Mouse (Mus musculus) mesoderm, embryonic 11.5 days (tissue): ENCODE results near the gene Atg3.
A peak's percentile ranks its signal among the peaks of the same experiment; 100 is the strongest.

Experiments used
- DNase-seq: peaks from one replicate; pipeline ENCODE4 v3.0.0-alpha.2; 2012; ENCODE audit warnings: low read depth, low spot score

The Atg3 gene

GRCm38 (mm10) chr16:45158522-45159388 is at the start of gene Atg3, which contains the start of gene Slc35a5:
Gene Atg3, plus strand, starts transcription at chr16:45158785.
Gene Slc35a5, minus strand, starts transcription at chr16:45158706.
- DNase-seq: peak; percentile 98

DNA sequence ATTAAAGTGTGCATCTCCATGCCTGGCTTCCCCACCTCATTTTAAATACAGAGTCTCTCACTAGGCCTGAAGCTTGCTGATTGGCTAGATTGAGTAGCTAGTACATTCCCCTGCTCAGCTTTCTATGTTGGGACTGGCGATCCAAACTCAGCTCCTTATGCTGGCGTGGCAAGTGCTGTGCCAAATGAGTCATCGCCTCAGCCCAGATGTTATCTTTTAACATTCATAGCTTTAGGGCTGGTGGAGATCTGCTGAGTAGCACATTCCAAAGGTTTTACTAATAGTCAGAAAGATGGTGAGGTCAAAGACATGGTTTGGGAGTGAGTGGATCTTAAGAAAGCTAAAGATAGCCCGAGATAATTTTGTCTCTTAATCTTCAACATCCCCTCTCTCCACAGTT is 48.1 kb upstream of the Atg3 start:
- peak; percentile 48 for DNase-seq

DNA sequence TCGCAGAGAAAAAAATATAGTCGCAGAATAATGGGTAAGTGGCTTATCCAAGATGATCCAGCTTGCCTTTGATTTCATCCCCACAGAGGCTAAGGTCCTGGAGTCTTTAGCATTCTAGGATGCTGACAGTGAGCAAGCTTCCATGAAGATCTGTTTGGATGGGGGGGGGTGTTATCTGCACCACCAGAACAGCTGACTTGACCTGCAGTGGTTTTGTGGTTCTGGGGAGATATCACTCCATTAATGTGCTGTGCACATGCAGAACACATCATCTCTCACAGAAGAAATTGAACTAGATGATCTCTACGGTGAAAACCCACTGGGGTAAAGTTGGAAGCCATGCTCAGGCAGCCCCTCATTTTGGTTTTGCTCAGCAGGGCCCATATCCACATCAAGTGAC is 41.4 kb upstream of the Atg3 start:
- DNase-seq: no peak

- no peak for DNase-seq
These were observed 39.8 kb upstream of the Atg3 start for GRCm38 (mm10) chr16:45118760-45119159.

DNA sequence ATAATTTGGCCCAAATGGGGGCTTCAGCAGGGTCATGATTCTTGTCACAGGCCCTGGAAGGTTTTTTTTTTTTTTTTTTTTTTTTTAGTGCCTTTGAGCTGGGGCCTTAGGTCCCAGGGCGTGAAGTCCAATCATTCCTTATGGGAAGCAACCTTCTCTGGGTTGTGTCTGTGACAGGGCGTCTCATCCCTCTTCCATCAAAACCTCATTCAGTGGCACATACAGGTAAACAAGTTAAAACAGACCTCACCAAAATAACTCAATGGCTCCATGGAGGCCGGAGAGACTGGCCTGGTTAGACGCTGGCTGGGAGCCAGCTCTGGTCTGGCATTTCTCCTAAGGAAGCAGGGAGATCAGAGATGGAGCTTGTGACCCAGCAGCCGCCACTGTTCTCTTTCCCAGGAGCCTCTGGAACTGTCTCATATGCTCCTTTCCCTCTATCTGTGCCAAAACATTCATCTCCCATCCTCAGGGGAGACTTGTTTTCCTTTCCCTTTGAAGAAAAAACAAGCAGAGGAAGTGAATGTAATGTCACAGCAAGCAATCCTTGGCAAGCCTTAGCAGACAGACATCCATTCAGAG is 37.6 kb upstream of the Atg3 start:
- no peak for DNase-seq

DNA sequence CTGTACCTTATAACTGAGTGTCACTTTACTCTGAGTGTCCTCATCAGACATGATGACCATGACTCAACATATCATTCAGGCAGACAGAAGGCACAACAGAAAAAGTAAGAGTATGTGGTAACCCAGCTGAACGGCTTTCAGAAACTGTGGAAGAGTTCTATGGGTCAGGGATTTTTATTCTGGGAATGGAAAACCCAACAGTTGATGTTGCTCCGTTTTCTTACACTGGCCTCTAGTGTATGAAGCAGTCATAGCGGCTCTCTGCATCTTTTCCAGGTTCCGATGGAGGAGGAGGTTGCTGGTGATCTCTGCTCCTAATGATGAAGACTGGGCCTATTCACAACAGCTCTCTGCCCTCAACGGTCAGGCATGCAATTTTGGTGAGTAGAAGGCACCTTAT is 36.0 kb upstream of the Atg3 start:
- DNase-seq: peak; percentile 12

- peak; percentile 17 for DNase-seq
These were observed 34.1 kb upstream of the Atg3 start for GRCm38 (mm10) chr16:45124230-45125203.

DNA sequence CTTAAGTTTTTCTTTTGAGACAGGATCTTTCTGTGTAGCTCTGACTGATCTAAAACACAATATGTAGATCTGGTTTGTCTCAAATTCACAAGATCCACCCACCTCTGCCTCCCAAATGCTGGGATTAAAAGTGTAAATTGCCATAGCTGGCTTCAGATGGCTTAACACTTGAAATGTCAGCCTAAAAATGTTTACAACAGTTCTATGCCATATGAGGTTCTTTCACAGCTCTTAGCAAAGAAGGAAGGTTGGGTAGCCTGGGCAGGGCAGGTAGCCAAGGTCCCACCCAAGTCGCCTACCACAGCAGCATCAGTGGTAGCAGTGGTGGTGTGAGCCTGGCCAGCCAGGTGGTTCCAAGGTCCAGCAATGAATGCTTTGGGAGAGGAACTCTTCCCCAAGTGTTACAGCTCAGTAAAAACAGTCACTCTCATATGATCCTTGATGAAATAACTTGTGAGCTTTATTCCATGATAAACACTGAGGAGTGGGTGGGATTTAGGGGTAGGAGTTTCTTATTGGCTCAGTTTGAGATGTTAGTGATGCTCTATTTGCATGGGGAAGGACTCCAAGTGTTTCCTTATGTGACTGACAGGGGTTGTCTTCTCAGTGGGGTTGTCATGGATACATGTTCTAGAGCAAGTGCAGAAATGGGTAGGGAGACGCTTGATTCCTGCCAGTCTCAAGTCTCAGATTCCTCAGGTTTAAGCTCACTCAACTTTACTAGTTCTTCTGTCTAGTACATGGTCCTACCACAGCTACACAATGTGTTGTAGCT is 30.5 kb upstream of the Atg3 start:
- DNase-seq: no peak

- no peak for DNase-seq
These were observed 16.9 kb upstream of the Atg3 start for GRCm38 (mm10) chr16:45141711-45142110.

DNA sequence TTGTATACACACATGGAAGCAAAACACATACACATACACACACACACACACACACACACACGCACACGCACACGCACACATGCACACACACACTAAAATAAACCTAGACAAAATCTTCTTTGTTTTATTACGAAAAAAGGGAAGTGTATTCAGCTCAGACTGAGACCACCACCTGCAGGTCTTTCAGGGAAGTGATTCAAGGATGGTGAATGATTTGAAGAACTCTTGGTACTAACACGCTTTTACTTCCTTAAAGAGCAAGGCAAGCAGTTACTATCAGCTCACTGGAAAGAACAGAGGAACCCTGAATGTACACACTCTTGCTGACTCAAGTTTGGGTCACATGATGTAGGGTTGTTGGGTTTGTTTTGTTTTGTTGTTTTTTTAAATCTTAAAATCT is 16.0 kb upstream of the Atg3 start:
- no peak for DNase-seq

DNA sequence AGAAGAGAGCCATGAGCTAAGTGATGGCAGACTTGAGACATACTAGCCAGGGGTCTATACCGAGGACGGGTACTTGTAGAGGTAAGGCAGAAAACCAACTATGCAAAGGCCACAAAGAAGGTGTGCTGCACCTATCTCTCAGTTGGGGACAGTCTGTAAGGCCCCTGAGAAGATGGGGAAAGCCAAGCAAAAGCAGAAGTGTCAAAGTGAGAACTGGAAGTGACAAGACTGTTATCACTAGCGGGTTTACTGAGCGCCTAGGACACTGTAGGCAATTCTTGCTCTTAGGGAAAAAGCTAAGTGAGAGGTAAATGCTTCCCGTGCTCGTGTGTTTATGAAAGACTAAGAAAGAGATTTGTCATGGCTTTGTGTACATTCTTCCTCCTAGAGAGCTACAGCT is 13.5 kb upstream of the Atg3 start:
- no peak for DNase-seq

DNA sequence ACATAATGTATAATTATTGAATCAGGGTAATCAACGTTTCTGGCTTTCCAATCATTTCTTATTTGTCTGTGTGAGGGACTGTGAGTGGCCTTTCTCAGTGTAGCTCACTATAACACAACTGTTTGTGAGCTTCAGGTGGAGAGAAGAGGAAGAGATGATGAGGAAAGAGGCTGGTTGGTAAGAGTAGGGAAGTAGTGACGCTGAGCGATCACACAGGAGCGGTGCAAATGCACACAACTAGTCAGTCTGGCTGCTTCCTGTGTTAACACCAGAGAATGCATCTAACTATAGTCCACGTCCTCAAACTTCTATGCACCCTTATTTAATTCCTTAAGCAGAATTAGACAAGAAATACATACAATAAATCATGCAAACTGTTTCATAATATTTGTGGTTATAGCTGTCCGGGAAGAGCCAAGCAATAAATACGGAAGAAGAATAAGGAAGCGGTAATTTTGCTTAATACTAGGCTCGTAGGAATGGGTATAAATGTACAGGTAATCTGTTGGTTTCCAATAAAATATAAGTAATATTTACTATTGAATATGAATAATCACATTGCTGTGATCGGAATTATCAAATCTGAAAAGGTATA is 10.0 kb upstream of the Atg3 start:
- no peak for DNase-seq

DNA sequence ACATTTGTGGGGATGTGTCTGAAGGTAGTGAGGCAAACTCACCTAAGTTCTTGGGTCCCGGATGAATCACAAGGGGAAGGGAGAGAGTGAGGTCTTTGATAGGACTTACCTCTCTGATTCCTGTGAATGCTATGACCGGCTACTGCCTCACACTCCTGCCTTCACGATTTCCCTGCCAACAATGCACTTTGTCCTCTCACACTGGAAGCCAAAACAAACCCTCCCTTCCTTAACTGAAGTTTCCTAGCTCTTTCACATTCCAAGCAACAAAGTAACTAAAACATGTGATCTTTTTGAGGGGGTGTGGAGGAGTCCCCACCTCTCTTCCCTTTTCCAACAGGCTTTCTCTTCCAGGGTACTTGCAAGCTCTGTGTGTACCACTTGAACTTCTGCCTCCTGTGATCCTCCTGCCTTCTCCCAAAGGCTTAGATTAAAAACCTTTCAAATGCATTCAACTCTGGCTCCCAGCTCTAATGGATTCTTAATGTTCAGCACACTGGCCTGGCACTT is 3.8 kb upstream of the Atg3 start:
- no peak for DNase-seq

DNA sequence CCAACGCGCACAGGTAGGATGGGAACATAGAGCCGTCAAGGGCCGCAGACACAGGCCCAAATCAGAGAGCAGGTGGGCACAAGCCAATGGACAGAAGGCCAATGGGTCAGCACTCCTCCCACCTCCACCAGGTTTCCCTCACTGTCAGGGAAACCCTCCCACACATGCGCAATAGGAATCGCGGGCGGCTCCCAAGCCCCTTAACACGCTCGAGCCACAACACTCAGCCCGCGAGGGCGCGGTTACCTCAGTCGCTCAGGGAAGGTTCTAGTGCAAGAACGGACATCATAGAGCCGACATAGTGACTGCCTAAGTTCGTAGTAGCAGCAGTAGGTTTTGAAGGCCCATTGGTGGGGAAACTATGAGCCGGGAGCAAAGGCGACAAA is 456 bp upstream of the Atg3 start:
- DNase-seq: peak; percentile 80

GRCm38 (mm10) chr16:45159389-45159716 is 768 bp downstream of the Atg3 start:
- no peak for DNase-seq

DNA sequence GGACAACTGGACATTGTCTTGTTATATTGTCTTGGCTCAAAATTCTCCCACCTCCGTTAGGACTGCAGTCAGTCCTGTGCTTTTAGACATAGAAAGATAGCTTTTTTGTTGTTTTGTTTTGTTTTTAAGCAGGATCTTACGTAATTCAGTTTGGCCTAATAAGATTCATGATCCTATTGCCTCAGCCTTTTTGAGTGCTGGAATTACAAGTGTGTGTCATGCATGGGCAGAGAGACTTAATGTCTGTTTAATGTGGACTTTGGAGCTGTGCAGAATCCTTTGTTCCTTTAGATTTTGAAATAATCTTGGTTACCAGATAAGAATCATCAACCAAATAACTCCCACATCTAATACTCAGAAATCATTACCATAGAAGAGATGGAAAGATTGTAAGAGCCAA is 20.0 kb downstream of the Atg3 start:
- DNase-seq: no peak

GRCm38 (mm10) chr16:45181824-45182223 is 23.2 kb downstream of the Atg3 start:
- DNase-seq: no peak

- peak; percentile 81 for DNase-seq
These were observed 34.0 kb downstream of the Atg3 start for GRCm38 (mm10) chr16:45192613-45193012.

DNA sequence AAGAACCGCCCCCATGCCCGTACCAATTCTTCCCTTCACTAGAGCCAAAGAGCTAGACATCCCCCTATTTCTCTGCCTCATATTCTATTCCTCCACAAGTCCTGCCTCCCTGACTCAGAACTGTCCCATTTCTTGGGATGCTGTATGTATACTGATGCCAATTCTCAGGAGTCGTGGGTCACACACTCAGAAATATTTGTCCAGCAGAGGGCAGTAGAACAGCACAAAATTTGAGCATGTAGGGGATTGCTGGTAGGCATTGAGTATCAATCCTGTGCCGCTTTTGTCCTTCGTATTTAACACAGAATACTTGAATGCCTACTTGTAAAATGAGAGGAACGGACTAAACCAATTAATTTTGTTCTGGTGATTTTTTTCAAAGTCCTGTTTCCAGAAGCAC is 38.2 kb downstream of the Atg3 start:
- DNase-seq: peak; percentile 81

- DNase-seq: no peak
These were observed 42.8 kb downstream of the Atg3 start for GRCm38 (mm10) chr16:45201395-45201794.

GRCm38 (mm10) chr16:45204438-45204837 is 45.9 kb downstream of the Atg3 start:
- no peak for DNase-seq
